10 mouse cellular contexts compared by ENCODE assay signal in the genomic region with DNA sequence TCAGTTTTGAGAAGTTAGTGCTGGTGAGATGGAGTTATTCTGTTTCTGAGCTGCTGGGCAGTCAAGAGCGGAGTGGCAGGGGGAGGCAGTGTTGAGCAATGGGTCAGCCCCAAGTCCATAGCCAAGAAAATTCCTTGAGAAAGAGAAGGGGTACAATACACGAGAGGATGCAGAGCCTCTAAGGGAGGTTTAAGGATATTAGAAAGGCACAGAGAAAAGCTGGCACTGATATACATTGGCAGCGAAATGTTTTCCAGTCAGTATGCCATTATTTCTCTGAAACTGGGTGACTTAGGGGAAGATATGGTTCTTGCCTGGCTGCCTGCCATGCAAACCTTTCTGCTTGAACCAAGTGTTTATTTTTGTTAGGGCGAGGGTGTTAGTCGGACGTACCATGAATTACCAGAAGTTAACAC. TPM values are rescaled to one million over a fixed set of nuclear protein-coding genes. Genes with fewer than 3 reads are reported as not detected.
A peak's percentile ranks its signal among the peaks of the same experiment; 100 is the strongest.
DNase-seq lines count a peak whose midpoint lies in the region; ATAC-seq and TF ChIP-seq lines count a peak whose summit lies in the region.
"Had no signal": no experiment of that assay in that cellular context is flagged by ENCODE, and none has a peak within 500 bp of the region (broad histone marks: within the 10 kb centered on the region; RNA-seq: fewer than 3 reads in every experiment).

No protein-coding gene starts in this region.

- no peak overlapping the region for H3K4me3 ChIP-seq in heart, postnatal 0 days (ENCODE audit: low read depth, low read length)
- no peak overlapping the region for H3K4me3 ChIP-seq in thymus, adult 2 months (ENCODE audit: control insufficient read depth, insufficient read depth, low read length)
- H3K4me3 ChIP-seq: midbrain, embryonic 15.5 days had no signal

- no peak overlapping the region for H3K9ac ChIP-seq in heart, postnatal 0 days (replicated peaks; ENCODE audit: low read depth, low read length)
- H3K9ac ChIP-seq: midbrain, embryonic 15.5 days had no signal

- H3K27ac ChIP-seq in heart, postnatal 0 days (ENCODE audit: low read depth) = 0 out of 2 replicates have a peak overlapping the region, but pooled peaks have one; percentile 20
- H3K27ac ChIP-seq in thymus, adult 2 months (ENCODE audit: control insufficient read depth, insufficient read depth, low read length) = no peak overlapping the region
- H3K27ac ChIP-seq: midbrain, embryonic 15.5 days had no signal

- 0 out of 2 replicates have a peak, but pooled peaks have one; percentile 27 for ATAC-seq in heart, postnatal 0 days (ENCODE audit: insufficient read depth, low read depth)
- no peak for ATAC-seq in monocyte, adult 5-6 weeks (replicated peaks; ENCODE audit: insufficient number of reproducible peaks, low FRiP score, low TSS enrichment, poor library complexity, severe bottlenecking)
- ATAC-seq: midbrain, embryonic 15.5 days had no signal

- H3K36me3 ChIP-seq in heart, postnatal 0 days (replicated peaks; ENCODE audit: control insufficient read depth, insufficient read depth, low read length) = 0 out of 2 replicates have a peak, but pooled peaks cover 4% of the 10 kb centered on the region
- H3K36me3 ChIP-seq in thymus, adult 2 months (ENCODE audit: control insufficient read depth, insufficient read depth, low read length) = no peaks in the 10 kb centered on the region
- H3K36me3 ChIP-seq: midbrain, embryonic 15.5 days had no signal

- no peak for TF ChIP-seq CTCF in heart, postnatal 0 days (IDR thresholded peaks at IDR 0.05; ENCODE audit: low read depth)
- no peak for TF ChIP-seq CTCF in thymus, adult 2 months (IDR thresholded peaks at IDR 0.05; ENCODE audit: borderline replicate concordance, control insufficient read depth, extremely low read depth, insufficient read depth, low read length, poor library complexity)

- H3K27me3 ChIP-seq in heart, postnatal 0 days (ENCODE audit: control insufficient read depth, insufficient read depth, low read length) = no peaks in the 10 kb centered on the region
- no peaks in the 10 kb centered on the region for H3K27me3 ChIP-seq in thymus, adult 2 months (ENCODE audit: control insufficient read depth, insufficient read depth, low read length)
- H3K27me3 ChIP-seq: midbrain, embryonic 15.5 days had no signal

- H3K4me1 ChIP-seq in heart, postnatal 0 days (ENCODE audit: control insufficient read depth, insufficient read depth) = peaks cover 14% of the 10 kb centered on the region
- no peaks in the 10 kb centered on the region for H3K4me1 ChIP-seq in thymus, adult 2 months (replicated peaks; ENCODE audit: control insufficient read depth, insufficient read depth, low read length)
- H3K4me1 ChIP-seq: midbrain, embryonic 15.5 days had no signal

- no peaks in the 10 kb centered on the region for H3K9me3 ChIP-seq in heart, postnatal 0 days (replicated peaks; ENCODE audit: control insufficient read depth, low read length)
- H3K9me3 ChIP-seq: midbrain, embryonic 15.5 days had no signal

- no peak for TF ChIP-seq EP300 in heart, postnatal 0 days (IDR thresholded peaks at IDR 0.05; ENCODE audit: low read depth)

- no peak for TF ChIP-seq POLR2A in thymus, adult 2 months (IDR thresholded peaks at IDR 0.05; ENCODE audit: control insufficient read depth, extremely low read depth, insufficient read depth, low read length, poor library complexity)

- DNase-seq in adrenal gland, postnatal 14 days = peak; percentile 36
- DNase-seq in adrenal gland, adult 8-10 months = no peak
- peak; percentile 39 for DNase-seq in MEL-GATA-1-ER (ENCODE audit: extremely low read depth, low read depth)
- DNase-seq in heart, postnatal 0 days (ENCODE audit: low spot score) = peak; percentile 18
- peak; percentile 53 for DNase-seq in lung, postnatal 14 days
- no peak for DNase-seq in thymus, adult 2 months
- no peak for DNase-seq in frontal cortex, postnatal 36 days (ENCODE audit: low spot score in 2 of 2)
- DNase-seq: cerebellum, postnatal 10 days had no signal

- 36% methylated on average over 6 of the region's 6 CpGs for WGBS in heart, postnatal 0 days
- WGBS in thymus, adult 2 months = 84% methylated on average over 6 of the region's 6 CpGs

- peak overlapping the region; percentile 25 for H3K4me2 ChIP-seq in heart, postnatal 0 days (ENCODE audit: low read depth, low read length)
- H3K4me2 ChIP-seq: midbrain, embryonic 15.5 days had no signal

RNA-seq across cellular contexts. Expression of a gene that starts 56.6 kb away (rescaled TPM):
- 59.9 and 73.3 TPM in 2 replicates for total RNA-seq in adrenal gland, postnatal 14 days (2021)
- total RNA-seq in adrenal gland, adult 8-10 months (2022) = 10 to 100 TPM; 63.1 to 68.4 (median 67.8) TPM
- 15.0 and 15.1 TPM in 2 replicates for total RNA-seq in heart, postnatal 0 days (2014; rRNA removed; ENCODE audit: low replicate concordance)
- 80.7 and 86.8 TPM in 2 replicates for polyA plus RNA-seq in heart, postnatal 0 days (2015; fragmentation: Nextera tagmentation; extraction: Ambion mirVana)
- 7.0 and 7.9 TPM in 2 replicates for polyA plus RNA-seq in thymus, adult 2 months (2012; rRNA removed)
- total RNA-seq in monocyte, adult 5-6 weeks (2017) = 127 to 252 TPM (median 176 TPM) in 3 replicates

Comparison
In these comparisons a context has a peak if more than half of its experiments do, and no peak if none do; other contexts are left out.
1. DNase-seq: peak in adrenal gland, postnatal 14 days (single experiment), MEL-GATA-1-ER (single experiment), heart, postnatal 0 days (single experiment) and lung, postnatal 14 days (single experiment); none in adrenal gland, adult 8-10 months (single experiment), thymus, adult 2 months (single experiment) and frontal cortex, postnatal 36 days (0 of 2).